Mouse (Mus musculus) forebrain, embryonic 15.5 days (tissue): ENCODE results near the gene Mief1. TPM values are rescaled to one million over a fixed set of nuclear protein-coding genes. Genes with fewer than 3 reads are reported as not detected.

Source experiments
- ATAC-seq: fragments of 200-750 bp; cut with Nextera tagmentation; replicated peaks from 2 replicates; pipeline ENCODE4 v1.8.0; 2017; ENCODE audit warnings: mild to moderate bottlenecking, moderate TSS enrichment, moderate library complexity
- H3K27ac ChIP-seq: fragments of 300-500 bp; sonication (generic); replicated peaks from 2 replicates; pipeline ENCODE4 v1.5.1; 2015; ENCODE audit warnings: mild to moderate bottlenecking, inconsistent platforms
- H3K27me3 ChIP-seq: fragments of 300-500 bp; sonication (generic); 2 replicates; pipeline ENCODE4 v1.6.1; 2015; ENCODE audit warnings: inconsistent platforms
- H3K36me3 ChIP-seq: fragments of 300-500 bp; sonication (generic); 2 replicates; pipeline ENCODE4 v1.6.1; 2015; ENCODE audit warnings: mild to moderate bottlenecking, inconsistent platforms
- H3K4me1 ChIP-seq: fragments of 300-500 bp; sonication (generic); 2 replicates; pipeline ENCODE4 v1.6.1; 2015; ENCODE audit warnings: inconsistent platforms
- H3K4me2 ChIP-seq: fragments of 300-500 bp; sonication (generic); replicated peaks from 2 replicates; pipeline ENCODE4 v1.6.1; 2015; ENCODE audit warnings: mild to moderate bottlenecking, inconsistent platforms
- H3K4me3 ChIP-seq: fragments of 300-500 bp; sonication (generic); 2 replicates; pipeline ENCODE4 v1.5.1; 2015; ENCODE audit warnings: mild to moderate bottlenecking, inconsistent platforms
- H3K9ac ChIP-seq: fragments of 300-500 bp; sonication (generic); replicated peaks from 2 replicates; pipeline ENCODE4 v1.6.1; 2015; ENCODE audit warnings: mild to moderate bottlenecking, inconsistent platforms
- H3K9me3 ChIP-seq: fragments of 300-500 bp; sonication (generic); 2 replicates; pipeline ENCODE4 v1.6.1; 2016; ENCODE audit warnings: inconsistent platforms
- WGBS: fragments of 180-500 bp; shearing (Covaris S2); methylation state at CpG from one replicate; pipeline ENCODE4 v1.1.7; 2015; ENCODE audit warnings: mixed read lengths; 5-methylcytosine and 5-hydroxymethylcytosine counted together
- polyA plus RNA-seq: library from polyadenylated mRNA; unstranded; fragments of >200 nt; fragmentation: Nextera tagmentation; extraction: Ambion mirVana; gene quantifications from 2 replicates; pipeline ENCODE4 v1.2.1, GENCODE M21; 2015

Gene Mief1
- polyA plus RNA-seq, 1 experiment from 2014 or later, result 41.0 TPM

DNA sequence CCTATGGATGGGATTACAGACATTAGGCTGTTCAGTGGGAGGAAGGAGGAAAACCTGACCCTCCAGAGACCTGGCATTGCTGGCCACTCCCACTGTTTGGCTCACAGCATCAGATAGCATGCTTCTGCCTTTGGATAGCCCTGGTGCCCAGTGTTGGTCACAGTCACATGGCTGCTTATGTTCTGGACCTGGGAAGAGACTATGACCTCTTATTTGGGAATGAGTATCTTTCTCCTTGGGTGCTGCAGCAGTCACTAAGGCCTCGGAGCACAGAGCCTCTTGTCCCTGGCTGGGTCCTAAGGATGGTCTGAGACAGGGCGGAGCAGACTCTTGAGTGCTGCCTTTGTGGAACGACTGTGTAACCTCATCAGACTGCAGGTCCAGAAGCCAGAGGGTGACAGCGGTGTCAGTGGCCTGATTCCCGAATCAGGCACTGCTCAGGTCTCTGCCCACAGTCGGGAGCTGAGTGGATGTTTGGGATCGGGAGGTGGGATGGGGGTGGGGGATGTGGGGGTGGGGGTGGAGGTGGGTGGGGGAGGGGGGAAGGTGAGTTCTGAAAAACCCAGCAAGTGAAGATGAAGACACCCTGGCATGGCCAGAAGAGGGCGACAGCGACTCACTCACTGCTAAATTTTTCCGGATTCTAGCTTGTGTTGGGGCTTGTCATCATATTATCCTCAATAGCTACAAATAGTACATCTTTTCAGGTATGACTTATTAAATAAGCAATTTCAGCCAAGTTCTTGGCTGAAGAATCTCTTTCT lies 17.9 kb upstream of the Mief1 start:
- Histone ChIP-seq H3K4me2 (no peak overlapping the region), H3K4me1 (no peaks in the 10 kb centered on the region), H3K27ac (no peak overlapping the region), H3K36me3 (peaks cover 14% of the 10 kb centered on the region; the same call in 1 of the 2 replicates), H3K4me3 (no peak overlapping the region), H3K27me3 (no peaks in the 10 kb centered on the region), H3K9ac (no peak overlapping the region), H3K9me3 (no peaks in the 10 kb centered on the region)
- 15% methylated on average over 10 of the region's 10 CpGs for WGBS
- ATAC-seq, result no peak

DNA sequence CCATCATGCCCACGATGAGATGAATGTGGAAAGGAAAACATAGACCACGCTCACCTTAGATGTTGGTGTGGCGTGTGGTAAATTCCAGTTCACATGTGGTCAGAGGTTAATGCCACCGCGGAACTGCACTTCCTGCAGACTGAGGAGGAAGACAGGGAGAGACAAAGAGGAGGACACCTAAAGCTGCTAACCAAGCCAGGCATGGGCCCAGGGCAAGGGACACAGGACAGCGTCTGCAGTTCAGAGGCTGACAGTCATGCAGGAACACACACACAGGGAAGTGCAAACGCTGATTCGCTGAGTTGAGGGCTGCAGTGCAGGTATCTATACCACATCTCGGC lies 17.4 kb upstream of the Mief1 start:
- 69% methylated on average over 9 of the region's 9 CpGs for WGBS
- Histone ChIP-seq H3K4me3 (no peak overlapping the region), H3K9ac (no peak overlapping the region), H3K27me3 (no peaks in the 10 kb centered on the region), H3K4me1 (no peaks in the 10 kb centered on the region), H3K9me3 (no peaks in the 10 kb centered on the region), H3K4me2 (no peak overlapping the region), H3K36me3 (peaks cover 9% of the 10 kb centered on the region; the same call in 1 of the 2 replicates), H3K27ac (no peak overlapping the region)
- ATAC-seq, result no peak

DNA sequence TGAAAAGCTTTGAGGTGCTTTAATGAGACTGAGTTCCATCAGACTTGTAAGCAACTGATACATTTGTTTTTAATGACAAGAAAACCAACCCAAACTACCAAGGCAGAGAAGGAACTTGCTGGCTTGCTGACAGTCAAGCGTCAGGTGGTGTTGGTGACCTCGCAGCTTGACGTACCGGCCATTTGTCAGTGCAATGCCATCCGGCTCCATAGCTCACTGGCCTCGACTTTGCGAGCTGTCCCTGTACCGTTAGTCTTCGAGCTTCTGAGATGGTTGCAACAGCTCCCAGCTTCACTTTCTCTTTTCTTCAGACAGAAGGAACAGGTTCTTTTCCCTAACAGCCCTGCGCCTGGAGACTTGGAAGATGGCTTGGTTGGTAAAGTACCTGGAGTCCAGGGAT lies 16.3 kb upstream of the Mief1 start:
- no peak overlapping the region for H3K9ac ChIP-seq
- WGBS, result 93% methylated on average over 10 of the region's 10 CpGs

DNA sequence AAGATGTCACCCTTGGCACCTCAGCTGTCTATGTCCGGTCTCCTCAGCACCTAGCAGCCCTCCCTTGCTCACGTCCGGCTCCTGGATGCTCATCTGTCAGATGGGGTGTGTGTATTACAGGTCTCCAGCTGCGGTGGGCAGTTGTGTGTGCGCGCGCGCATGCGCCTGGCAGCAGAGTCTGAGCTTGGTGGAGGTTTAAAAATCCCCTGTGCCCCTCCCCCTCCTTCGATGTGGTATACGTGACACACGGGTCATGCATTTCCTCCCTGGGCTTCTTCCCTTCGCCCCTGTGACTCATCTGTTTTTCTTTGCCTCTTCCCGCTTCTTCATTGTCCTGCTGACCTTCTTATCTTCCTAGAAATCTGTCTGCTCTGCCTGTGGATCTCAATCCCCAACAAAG lies 14.6 kb upstream of the Mief1 start:
- no peak for ATAC-seq
- WGBS, result 61% methylated on average over 14 of the region's 14 CpGs
- no peak overlapping the region for H3K4me2 ChIP-seq

More for the DNA sequence above, 16.3 kb upstream of the Mief1 start:
- H3K4me3 ChIP-seq, result no peak overlapping the region
- no peaks in the 10 kb centered on the region; the same call in 1 of the 2 replicates for H3K36me3 ChIP-seq
- H3K27me3 ChIP-seq, result no peaks in the 10 kb centered on the region
- ATAC-seq, result no peak
- H3K9me3 ChIP-seq, result no peaks in the 10 kb centered on the region
- no peak overlapping the region for H3K4me2 ChIP-seq
- no peaks in the 10 kb centered on the region for H3K4me1 ChIP-seq
- no peak overlapping the region for H3K27ac ChIP-seq

DNA sequence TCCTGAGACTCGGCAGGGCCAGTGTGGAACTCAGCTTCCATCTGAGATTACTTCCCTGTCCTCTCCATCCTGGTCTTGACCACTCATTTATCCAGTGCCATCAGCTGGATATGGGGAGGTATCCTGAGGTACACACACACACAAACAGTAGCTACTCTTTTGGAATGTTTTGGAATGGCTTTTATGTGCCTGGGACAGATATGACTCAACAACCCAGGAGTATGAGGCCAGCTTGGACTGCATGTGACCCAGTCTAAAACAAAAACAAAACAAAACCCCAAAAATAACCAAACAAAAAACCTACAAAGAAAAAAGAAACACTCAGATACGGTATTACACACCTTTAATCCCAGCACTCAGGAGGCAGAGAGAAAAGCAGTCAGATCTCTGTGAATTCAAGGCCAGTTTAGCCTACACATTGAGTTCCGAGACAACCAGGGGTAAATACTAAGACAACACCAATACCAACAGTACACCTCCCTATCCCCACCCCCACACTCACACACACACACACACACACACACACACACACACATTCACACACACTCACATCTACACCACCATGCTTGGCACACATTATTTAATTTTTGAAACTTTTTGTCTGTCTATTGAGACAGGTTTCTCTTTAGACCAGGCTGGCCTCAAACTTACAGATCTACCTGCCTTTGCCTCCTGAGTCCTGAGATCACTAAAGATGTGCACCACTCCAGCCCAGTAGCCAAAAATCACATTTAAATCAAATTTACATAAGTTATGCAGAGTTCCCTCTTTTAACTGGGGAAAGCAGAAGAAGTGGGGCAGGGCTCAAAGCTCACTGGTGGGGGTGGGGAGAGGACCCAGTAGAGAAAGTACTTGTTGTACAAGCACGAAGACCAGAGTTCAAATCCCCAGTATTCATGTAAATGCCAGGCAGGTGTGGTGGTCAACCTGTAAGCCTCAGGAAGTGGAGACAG lies 13.8 kb upstream of the Mief1 start:
- WGBS, result 75% methylated on average over 4 of the region's 4 CpGs
- H3K4me3 ChIP-seq, result no peak overlapping the region
- H3K9ac ChIP-seq, result no peak overlapping the region
- no peaks in the 10 kb centered on the region for H3K9me3 ChIP-seq
- H3K36me3 ChIP-seq, result no peaks in the 10 kb centered on the region
- ATAC-seq, result no peak
- H3K27me3 ChIP-seq, result no peaks in the 10 kb centered on the region
- no peaks in the 10 kb centered on the region for H3K4me1 ChIP-seq
- no peak overlapping the region for H3K27ac ChIP-seq
- H3K4me2 ChIP-seq, result no peak overlapping the region

More for the DNA sequence above, 14.6 kb upstream of the Mief1 start:
- Histone ChIP-seq H3K27me3 (no peaks in the 10 kb centered on the region), H3K9ac (no peak overlapping the region), H3K9me3 (no peaks in the 10 kb centered on the region), H3K4me3 (no peak overlapping the region), H3K36me3 (no peaks in the 10 kb centered on the region), H3K4me1 (no peaks in the 10 kb centered on the region), H3K27ac (no peak overlapping the region)

DNA sequence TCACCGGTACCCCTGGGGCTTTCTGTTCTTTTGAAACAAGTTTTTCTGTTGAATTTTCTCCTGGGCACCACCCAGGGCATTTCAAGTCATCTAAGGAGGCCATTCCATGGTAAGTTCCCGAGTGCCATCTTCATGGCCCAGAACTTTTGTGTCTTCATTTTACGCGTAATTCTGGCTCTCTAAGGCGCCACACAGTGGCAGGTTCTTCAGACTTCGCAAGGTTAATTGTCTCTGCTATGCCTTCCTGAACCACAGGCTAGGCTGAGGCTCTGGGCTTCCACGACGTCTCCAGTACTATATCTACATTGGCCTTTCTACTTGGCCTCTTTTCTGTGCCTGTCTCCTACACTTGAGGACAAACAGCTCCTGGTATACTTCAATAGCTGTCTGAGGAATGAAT lies 12.8 kb upstream of the Mief1 start:
- no peak for ATAC-seq
- no peak overlapping the region for H3K4me2 ChIP-seq
- no peak overlapping the region for H3K9ac ChIP-seq
- H3K4me3 ChIP-seq, result no peak overlapping the region
- H3K9me3 ChIP-seq, result no peaks in the 10 kb centered on the region
- WGBS, result 74% methylated on average over 8 of the region's 8 CpGs
- H3K27me3 ChIP-seq, result no peaks in the 10 kb centered on the region
- no peaks in the 10 kb centered on the region for H3K4me1 ChIP-seq
- no peak overlapping the region for H3K27ac ChIP-seq
- no peaks in the 10 kb centered on the region for H3K36me3 ChIP-seq

DNA sequence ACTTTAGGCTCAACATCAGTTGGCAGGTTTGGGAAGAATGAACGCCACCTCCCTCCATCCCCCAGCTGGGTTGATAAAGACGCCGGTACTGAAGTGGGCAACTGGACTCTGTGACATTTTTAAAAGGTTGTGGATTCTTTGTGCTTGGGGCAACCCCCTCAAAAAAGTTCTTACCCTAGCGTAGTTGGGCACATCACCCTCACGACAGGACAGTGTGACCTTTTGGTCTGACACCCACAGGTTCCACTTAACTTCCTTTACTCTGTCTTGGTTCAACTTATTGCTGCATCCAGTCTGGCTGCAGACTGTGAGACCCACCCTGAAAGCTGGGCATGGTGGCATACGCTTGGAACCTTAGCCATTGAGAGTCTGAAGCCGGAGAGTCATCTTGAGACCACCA lies 10.1 kb upstream of the Mief1 start:
- Histone ChIP-seq H3K4me2 (no peak overlapping the region), H3K9me3 (no peaks in the 10 kb centered on the region), H3K27me3 (no peaks in the 10 kb centered on the region), H3K27ac (no peak overlapping the region), H3K9ac (no peak overlapping the region), H3K4me3 (no peak overlapping the region), H3K4me1 (peaks cover 5% of the 10 kb centered on the region; the same call in 1 of the 2 replicates), H3K36me3 (no peaks in the 10 kb centered on the region)
- WGBS, result 91% methylated on average over 7 of the region's 7 CpGs
- no peak for ATAC-seq

DNA sequence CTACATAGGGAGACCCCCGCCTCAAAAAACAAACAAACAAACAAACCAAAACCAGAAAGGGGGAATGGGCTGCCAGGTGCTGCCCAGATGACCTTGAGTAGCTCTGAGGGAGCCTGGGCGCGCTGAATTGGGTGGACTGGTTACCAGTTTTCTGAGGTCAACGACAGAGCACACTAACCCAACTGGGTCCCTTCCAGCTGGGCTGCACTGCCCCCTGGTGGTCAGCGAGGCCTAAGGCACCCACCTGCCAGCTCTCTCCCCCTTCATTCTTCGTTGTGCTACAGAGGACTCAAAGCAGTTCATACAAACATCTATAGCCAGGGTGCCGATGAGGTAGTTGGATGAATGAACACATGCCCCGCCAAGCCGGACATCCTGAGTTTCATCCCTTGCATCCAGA lies 8.6 kb upstream of the Mief1 start:
- WGBS, result 23% methylated on average over 9 of the region's 9 CpGs
- Histone ChIP-seq H3K9ac (no peak overlapping the region), H3K27me3 (no peaks in the 10 kb centered on the region), H3K4me1 (peaks cover 5% of the 10 kb centered on the region; the same call in 1 of the 2 replicates), H3K9me3 (no peaks in the 10 kb centered on the region), H3K4me3 (no peak overlapping the region), H3K4me2 (no peak overlapping the region), H3K36me3 (no peaks in the 10 kb centered on the region), H3K27ac (no peak overlapping the region)
- no peak for ATAC-seq

DNA sequence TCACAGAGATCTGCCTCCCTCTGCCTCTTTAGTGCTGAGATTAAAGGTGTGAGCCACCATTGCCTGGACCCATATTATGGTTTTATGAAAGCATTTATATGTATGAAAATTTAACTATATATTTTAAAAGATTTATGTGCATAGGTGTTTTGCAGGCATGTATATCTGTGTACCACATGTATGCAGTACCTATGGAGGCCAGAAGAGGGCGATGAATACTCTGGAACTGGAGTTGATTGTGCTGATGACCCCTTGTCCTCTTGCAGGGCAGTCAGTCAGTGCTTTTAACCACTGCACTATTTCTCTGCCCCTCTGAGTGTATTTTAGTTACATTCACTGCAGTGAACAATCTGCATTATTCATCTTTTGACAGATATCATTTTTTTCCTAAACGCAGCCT lies 8.0 kb upstream of the Mief1 start:
- Histone ChIP-seq H3K9ac (no peak overlapping the region), H3K36me3 (no peaks in the 10 kb centered on the region), H3K4me2 (no peak overlapping the region), H3K4me3 (no peak overlapping the region), H3K4me1 (peaks cover 5% of the 10 kb centered on the region; the same call in 1 of the 2 replicates), H3K27ac (no peak overlapping the region), H3K27me3 (no peaks in the 10 kb centered on the region), H3K9me3 (no peaks in the 10 kb centered on the region)
- 44% methylated on average over 2 of the region's 2 CpGs for WGBS
- ATAC-seq, result no peak

DNA sequence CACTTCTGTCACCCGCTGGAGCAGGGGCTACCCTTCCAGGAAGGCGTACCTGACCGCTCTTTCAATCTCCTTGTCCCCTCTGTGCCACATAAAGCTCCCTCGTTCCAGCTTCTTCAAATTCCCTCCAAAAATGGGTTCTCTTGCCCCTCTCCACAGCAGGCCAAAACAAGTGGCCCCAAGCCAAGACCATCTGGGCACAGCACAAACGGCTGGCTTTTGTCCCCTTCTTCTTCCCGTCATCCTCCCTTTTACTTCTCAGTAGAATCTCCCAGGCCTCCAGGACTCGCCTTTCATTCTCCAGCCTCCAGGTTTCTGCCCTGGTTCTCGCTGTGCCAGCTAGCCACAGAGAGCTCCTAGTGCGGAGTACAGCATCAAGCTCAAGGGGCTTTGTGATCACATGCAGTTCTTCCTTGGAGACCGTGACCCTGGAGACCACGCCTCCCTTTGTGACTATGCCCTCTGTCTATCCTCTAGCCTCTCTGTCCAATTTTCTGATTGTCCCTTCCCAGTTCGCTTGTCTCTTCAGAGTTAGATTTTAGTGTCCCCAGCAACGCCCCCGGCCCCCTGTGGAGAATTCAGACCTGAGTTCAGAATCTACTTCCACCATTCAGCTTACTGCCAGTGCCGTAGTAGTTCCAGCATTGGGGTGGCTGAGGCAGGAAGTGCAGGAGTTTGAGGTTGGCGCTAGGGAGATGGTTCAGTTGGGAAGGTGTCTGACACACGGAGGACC lies 5.6 kb upstream of the Mief1 start:
- 67% methylated on average over 17 of the region's 17 CpGs for WGBS
- Histone ChIP-seq H3K4me2 (no peak overlapping the region), H3K9ac (no peak overlapping the region), H3K4me3 (no peak overlapping the region), H3K27ac (0 out of 2 replicates have a peak overlapping the region, but pooled peaks have one; percentile 40), H3K27me3 (no peaks in the 10 kb centered on the region), H3K36me3 (no peaks in the 10 kb centered on the region), H3K4me1 (peaks cover 8% of the 10 kb centered on the region), H3K9me3 (no peaks in the 10 kb centered on the region)
- ATAC-seq, result no peak

DNA sequence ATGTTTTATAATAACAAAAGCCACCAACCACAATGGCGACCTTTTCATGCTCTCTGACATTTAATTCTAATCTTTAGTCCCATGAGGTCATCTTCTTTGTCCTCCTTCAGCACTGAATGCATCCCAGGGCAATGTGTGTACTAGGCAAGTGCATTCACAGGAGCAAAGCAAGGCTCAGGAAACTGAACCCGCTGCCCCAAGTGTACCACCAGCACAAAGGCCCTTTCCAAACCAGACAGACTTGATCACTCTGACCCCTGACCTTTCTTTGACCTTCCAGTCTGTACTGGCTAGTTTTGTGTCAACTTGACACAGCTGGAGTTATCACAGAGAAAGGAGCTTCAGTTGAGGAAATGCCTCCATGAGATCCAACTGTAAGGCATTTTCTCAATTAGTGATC lies 1.5 kb upstream of the Mief1 start:
- no peak overlapping the region for H3K27ac ChIP-seq
- no peak overlapping the region for H3K9ac ChIP-seq
- peaks cover 23% of the 10 kb centered on the region for H3K4me1 ChIP-seq
- no peaks in the 10 kb centered on the region for H3K27me3 ChIP-seq
- H3K4me3 ChIP-seq, result no peak overlapping the region
- peaks cover 16% of the 10 kb centered on the region for H3K36me3 ChIP-seq
- no peak overlapping the region for H3K4me2 ChIP-seq
- 35% methylated on average over 2 of the region's 2 CpGs for WGBS
- ATAC-seq, result no peak
- no peaks in the 10 kb centered on the region for H3K9me3 ChIP-seq

DNA sequence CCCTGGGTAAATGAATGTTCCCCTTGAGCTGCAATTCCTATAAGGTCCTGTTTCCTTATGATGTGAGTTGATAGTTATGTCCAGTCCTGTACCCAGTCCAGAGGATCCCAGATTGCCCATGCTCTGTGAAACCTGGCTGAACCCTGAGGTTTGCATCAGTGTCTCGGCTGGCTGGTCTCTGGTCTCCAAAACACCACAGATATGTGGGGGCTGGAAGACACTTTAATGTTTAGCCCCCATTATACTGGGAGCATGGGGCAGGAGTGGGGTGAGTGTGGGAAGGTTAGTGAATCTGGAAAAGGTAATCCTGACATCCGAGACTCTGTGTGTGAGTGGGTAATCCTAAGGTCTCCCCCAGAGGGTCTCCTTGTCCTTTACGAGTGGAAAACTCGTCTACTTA lies 765 bp upstream of the Mief1 start:
- WGBS, result 64% methylated on average over 4 of the region's 4 CpGs
- H3K4me2 ChIP-seq, result peak overlapping the region; percentile 87; the same call in 1 of the 2 replicates
- no peaks in the 10 kb centered on the region for H3K9me3 ChIP-seq
- H3K36me3 ChIP-seq, result peaks cover 20% of the 10 kb centered on the region
- H3K4me3 ChIP-seq, result no peak overlapping the region
- no peaks in the 10 kb centered on the region for H3K27me3 ChIP-seq
- H3K9ac ChIP-seq, result peak overlapping the region; percentile 88
- no peak; the same call in 1 of the 2 replicates for ATAC-seq
- peak overlapping the region; percentile 88 for H3K27ac ChIP-seq
- H3K4me1 ChIP-seq, result peaks cover 22% of the 10 kb centered on the region
